Comparison of ENCODE assay signal across 11 mouse cellular contexts in genomic region chr12:80106138-80106895, GRCm38 (mm10). TPM values are rescaled to one million over a fixed set of nuclear protein-coding genes. Genes with fewer than 3 reads are reported as not detected.
DNase-seq lines count a peak whose midpoint lies in the region; ATAC-seq and TF ChIP-seq lines count a peak whose summit lies in the region.
"Had no signal": no experiment of that assay in that cellular context is flagged by ENCODE, and none has a peak within 500 bp of the region (broad histone marks: within the 10 kb centered on the region; RNA-seq: fewer than 3 reads in every experiment).

No protein-coding gene starts in this region.

- TF ChIP-seq POLR2A in MEL (IDR thresholded peaks at IDR 0.05; ENCODE audit: control insufficient read depth in 1 of 2, insufficient read depth in 1 of 2, low read depth in 1 of 2, low read length in 2 of 2, poor library complexity in 1 of 2): no peak

- no peak for TF ChIP-seq RAD21 in MEL (IDR thresholded peaks at IDR 0.05; ENCODE audit: low read depth, low read length)

- peaks cover 23% of the 10 kb centered on the region for H3K36me3 ChIP-seq in forebrain, embryonic 12.5 days (replicated peaks)
- H3K36me3 ChIP-seq in forebrain, embryonic 14.5 days (ENCODE audit: control insufficient read depth, insufficient read depth, low read length): peaks cover 10% of the 10 kb centered on the region; the same call in 1 of the 2 replicates
- peaks cover 37% of the 10 kb centered on the region for H3K36me3 ChIP-seq in limb, embryonic 12.5 days
- H3K36me3 ChIP-seq in limb, embryonic 10.5 days: peaks cover 46% of the 10 kb centered on the region
- H3K36me3 ChIP-seq in MEL (ENCODE audit: control insufficient read depth in 1 of 2, insufficient read depth in 2 of 2, low read length in 2 of 2): 0 out of 4 replicates have a peak, but pooled peaks cover 0 to 2% of the 10 kb centered on the region in 2 experiments
- peaks cover 32% of the 10 kb centered on the region for H3K36me3 ChIP-seq in liver, embryonic 15.5 days (replicated peaks)
- H3K36me3 ChIP-seq in heart, embryonic 12.5 days: peaks cover 33% of the 10 kb centered on the region
- H3K36me3 ChIP-seq: midbrain, embryonic 13.5 days had no signal

- no peaks in the 10 kb centered on the region for H3K27me3 ChIP-seq in forebrain, embryonic 12.5 days
- H3K27me3 ChIP-seq in forebrain, embryonic 14.5 days (replicated peaks; ENCODE audit: control insufficient read depth, insufficient read depth, low read length): no peaks in the 10 kb centered on the region
- no peaks in the 10 kb centered on the region for H3K27me3 ChIP-seq in limb, embryonic 12.5 days
- no peaks in the 10 kb centered on the region for H3K27me3 ChIP-seq in limb, embryonic 10.5 days (ENCODE audit: low read depth, poor library complexity, severe bottlenecking)
- no peaks in the 10 kb centered on the region; a peak in 2 of 4 replicates for H3K27me3 ChIP-seq in MEL (ENCODE audit: control insufficient read depth in 1 of 2, insufficient read depth in 2 of 2, low read length in 2 of 2)
- H3K27me3 ChIP-seq in liver, embryonic 15.5 days: no peaks in the 10 kb centered on the region
- H3K27me3 ChIP-seq in heart, embryonic 12.5 days (replicated peaks): no peaks in the 10 kb centered on the region

- no peak for DNase-seq in forebrain, embryonic 14.5 days (ENCODE audit: low spot score)
- no peak for DNase-seq in limb, embryonic 10.5 days (ENCODE audit: low spot score)
- DNase-seq in MEL (ENCODE audit: low read depth, low spot score): no peak
- no peak for DNase-seq in right cerebral cortex, postnatal 36 days (ENCODE audit: low spot score in 2 of 2)
- DNase-seq: adrenal gland, postnatal 10 days; layer of hippocampus, postnatal 36 days had no signal

- no peak for TF ChIP-seq EP300 in MEL (IDR thresholded peaks at IDR 0.05; ENCODE audit: low read depth in 1 of 2, low read length in 2 of 2)

- WGBS in forebrain, embryonic 12.5 days: 84% methylated on average over 4 of the region's 4 CpGs
- WGBS in forebrain, embryonic 14.5 days: 71% methylated on average over 4 of the region's 4 CpGs
- WGBS in limb, embryonic 12.5 days: 86% methylated on average over 4 of the region's 4 CpGs
- 88% methylated on average over 4 of the region's 4 CpGs for WGBS in limb, embryonic 10.5 days
- WGBS in liver, embryonic 15.5 days (ENCODE audit: insufficient replicate concordance): 69% methylated on average over 4 of the region's 4 CpGs
- WGBS in heart, embryonic 12.5 days: 91% methylated on average over 4 of the region's 4 CpGs

- peaks cover 8% of the 10 kb centered on the region for H3K79me2 ChIP-seq in MEL (ENCODE audit: control insufficient read depth, insufficient read depth, low read length, poor library complexity)

- H3K4me2 ChIP-seq in forebrain, embryonic 12.5 days: no peak overlapping the region
- no peak overlapping the region for H3K4me2 ChIP-seq in forebrain, embryonic 14.5 days (ENCODE audit: low read length)
- no peak overlapping the region for H3K4me2 ChIP-seq in limb, embryonic 12.5 days
- no peak overlapping the region for H3K4me2 ChIP-seq in liver, embryonic 15.5 days
- no peak overlapping the region for H3K4me2 ChIP-seq in heart, embryonic 12.5 days
- H3K4me2 ChIP-seq: midbrain, embryonic 13.5 days had no signal

- H3K4me1 ChIP-seq in forebrain, embryonic 12.5 days: peaks cover 13% of the 10 kb centered on the region
- no peaks in the 10 kb centered on the region for H3K4me1 ChIP-seq in forebrain, embryonic 14.5 days (ENCODE audit: control insufficient read depth, insufficient read depth, low read length)
- H3K4me1 ChIP-seq in limb, embryonic 12.5 days (replicated peaks): peaks cover 26% of the 10 kb centered on the region
- H3K4me1 ChIP-seq in limb, embryonic 10.5 days: peaks cover 30% of the 10 kb centered on the region
- H3K4me1 ChIP-seq in MEL (ENCODE audit: control insufficient read depth in 1 of 2, insufficient read depth in 2 of 2, low read length in 2 of 2): no peaks in the 10 kb centered on the region
- peaks cover 28% of the 10 kb centered on the region for H3K4me1 ChIP-seq in liver, embryonic 15.5 days (replicated peaks)
- H3K4me1 ChIP-seq in heart, embryonic 12.5 days (replicated peaks): peaks cover 42% of the 10 kb centered on the region

- no peak overlapping the region for H3K9ac ChIP-seq in forebrain, embryonic 12.5 days
- no peak overlapping the region for H3K9ac ChIP-seq in forebrain, embryonic 14.5 days (ENCODE audit: low read length)
- H3K9ac ChIP-seq in limb, embryonic 12.5 days (replicated peaks): no peak overlapping the region
- H3K9ac ChIP-seq in MEL (ENCODE audit: control insufficient read depth, low read depth, low read length, poor library complexity, severe bottlenecking): no peak overlapping the region
- no peak overlapping the region for H3K9ac ChIP-seq in liver, embryonic 15.5 days
- H3K9ac ChIP-seq in heart, embryonic 12.5 days: no peak overlapping the region
- H3K9ac ChIP-seq: midbrain, embryonic 13.5 days had no signal

- no peak for ATAC-seq in forebrain, embryonic 12.5 days (ENCODE audit: low FRiP score)
- ATAC-seq in forebrain, embryonic 14.5 days: no peak
- no peak for ATAC-seq in limb, embryonic 12.5 days (ENCODE audit: insufficient number of reproducible peaks, insufficient read depth, low FRiP score, low TSS enrichment, low read depth)
- ATAC-seq in liver, embryonic 15.5 days (ENCODE audit: insufficient read depth): no peak
- no peak for ATAC-seq in heart, embryonic 12.5 days (ENCODE audit: insufficient number of reproducible peaks, low FRiP score)
- ATAC-seq: midbrain, embryonic 13.5 days had no signal

- H3K4me3 ChIP-seq in forebrain, embryonic 12.5 days (replicated peaks): no peak overlapping the region
- no peak overlapping the region for H3K4me3 ChIP-seq in forebrain, embryonic 14.5 days (ENCODE audit: low read depth, low read length)
- no peak overlapping the region for H3K4me3 ChIP-seq in limb, embryonic 12.5 days (replicated peaks)
- no peak overlapping the region for H3K4me3 ChIP-seq in limb, embryonic 10.5 days
- no peak overlapping the region for H3K4me3 ChIP-seq in MEL (ENCODE audit: control insufficient read depth in 1 of 2, insufficient read depth in 1 of 2, low read depth in 2 of 2, low read length in 2 of 2)
- no peak overlapping the region for H3K4me3 ChIP-seq in liver, embryonic 15.5 days (replicated peaks)
- H3K4me3 ChIP-seq in heart, embryonic 12.5 days: no peak overlapping the region
- H3K4me3 ChIP-seq: midbrain, embryonic 13.5 days had no signal

- no peak for TF ChIP-seq CTCF in MEL (IDR thresholded peaks at IDR 0.05 in 2 of 3, conservative IDR thresholded peaks at IDR 0.05 in 1 of 3; ENCODE audit: control insufficient read depth in 1 of 3, insufficient read depth in 1 of 3, low read depth in 2 of 3, low read length in 3 of 3, poor library complexity in 1 of 3, severe bottlenecking in 1 of 3)

- H3K27ac ChIP-seq in forebrain, embryonic 12.5 days: 0 out of 2 replicates have a peak overlapping the region, but pooled peaks have one; percentile 50
- no peak overlapping the region for H3K27ac ChIP-seq in forebrain, embryonic 14.5 days (ENCODE audit: low read depth, low read length)
- peak overlapping the region; percentile 50; the same call in 1 of the 2 replicates for H3K27ac ChIP-seq in limb, embryonic 12.5 days
- no peak overlapping the region for H3K27ac ChIP-seq in limb, embryonic 10.5 days
- no peak overlapping the region for H3K27ac ChIP-seq in MEL (ENCODE audit: control insufficient read depth, low read depth, low read length)
- 0 out of 2 replicates have a peak overlapping the region, but pooled peaks have one; percentile 30 for H3K27ac ChIP-seq in liver, embryonic 15.5 days (replicated peaks)
- H3K27ac ChIP-seq in heart, embryonic 12.5 days (ENCODE audit: poor library complexity, severe bottlenecking): no peak overlapping the region
- H3K27ac ChIP-seq: midbrain, embryonic 13.5 days had no signal

- H3K9me3 ChIP-seq in forebrain, embryonic 12.5 days: no peaks in the 10 kb centered on the region
- H3K9me3 ChIP-seq in forebrain, embryonic 14.5 days (replicated peaks; ENCODE audit: control insufficient read depth, low read length): no peaks in the 10 kb centered on the region
- H3K9me3 ChIP-seq in limb, embryonic 12.5 days: no peaks in the 10 kb centered on the region
- no peaks in the 10 kb centered on the region for H3K9me3 ChIP-seq in limb, embryonic 10.5 days (replicated peaks)
- H3K9me3 ChIP-seq in MEL (replicated peaks; ENCODE audit: insufficient read depth, low read length): no peaks in the 10 kb centered on the region
- H3K9me3 ChIP-seq in liver, embryonic 15.5 days (replicated peaks): no peaks in the 10 kb centered on the region
- no peaks in the 10 kb centered on the region for H3K9me3 ChIP-seq in heart, embryonic 12.5 days (replicated peaks)
- H3K9me3 ChIP-seq: midbrain, embryonic 13.5 days had no signal

TF ChIP-seq in MEL, 35 proteins besides CTCF, POLR2A, EP300 and RAD21:
- TF ChIP-seq POLR2AphosphoS5 (IDR thresholded peaks at IDR 0.05; ENCODE audit: borderline replicate concordance, low read depth, low read length): peak; percentile 65; the same call in 1 of the 2 replicates
- no peak for TF ChIP-seq CHD1 (IDR thresholded peaks at IDR 0.05; ENCODE audit: low read depth, low read length)
- no peak for TF ChIP-seq SMC3 (IDR thresholded peaks at IDR 0.05; ENCODE audit: low read depth, low read length)
- no peak for TF ChIP-seq KAT2A (conservative IDR thresholded peaks at IDR 0.05; ENCODE audit: low read depth, low read length)
- TF ChIP-seq ZNF384 (IDR thresholded peaks at IDR 0.05; ENCODE audit: low read depth, low read length): no peak
- TF ChIP-seq ZMIZ1 (IDR thresholded peaks at IDR 0.05; ENCODE audit: low read depth, low read length): no peak
- no peak for TF ChIP-seq TBP (IDR thresholded peaks at IDR 0.05; ENCODE audit: low read depth, low read length)
- TF ChIP-seq GABPA (IDR thresholded peaks at IDR 0.05; ENCODE audit: low read depth, low read length): no peak

RNA-seq across cellular contexts. Expression of gene Zfp36l1, which starts 6.5 kb away (rescaled TPM):
- polyA plus RNA-seq in forebrain, embryonic 12.5 days (2016; fragmentation: Nextera tagmentation; extraction: Ambion mirVana): 91.5 and 96.5 TPM in 2 replicates
- 39.7 and 45.5 TPM in 2 replicates for polyA plus RNA-seq in forebrain, embryonic 14.5 days (2014; fragmentation: Nextera tagmentation; extraction: Ambion mirVana)
- polyA plus RNA-seq in limb, embryonic 12.5 days (2016; fragmentation: Nextera tagmentation; extraction: Ambion mirVana): 80.7 and 89.8 TPM in 2 replicates
- polyA plus RNA-seq in limb, embryonic 10.5 days (2016; fragmentation: Nextera tagmentation; extraction: Ambion mirVana): 88.4 and 96.4 TPM in 2 replicates
- 1.2 and 1.5 TPM in 2 replicates for total RNA-seq in MEL (2012; rRNA removed)
- polyA plus RNA-seq in MEL (2012; ENCODE audit: insufficient read depth in 1 of 2, insufficient read length in 2 of 2, low read depth in 1 of 2, low replicate concordance in 2 of 2, missing spikeins in 1 of 2): 10 to 100 TPM in 1 of 2 experiments, not detected in 1; 22.5 TPM
- polyA plus RNA-seq in liver, embryonic 15.5 days (2015; fragmentation: Nextera tagmentation; extraction: Ambion mirVana): 23.7 and 24.5 TPM in 2 replicates
- polyA plus RNA-seq in heart, embryonic 12.5 days (2016; fragmentation: Nextera tagmentation; extraction: Ambion mirVana): 98.4 and 101 TPM in 2 replicates

Comparison
In these comparisons a context has a peak if more than half of its experiments do, and no peak if none do; other contexts are left out.
1. H3K27ac ChIP-seq: peak in forebrain, embryonic 12.5 days (single experiment), limb, embryonic 12.5 days (single experiment) and liver, embryonic 15.5 days (single experiment); none in forebrain, embryonic 14.5 days (single experiment), limb, embryonic 10.5 days (single experiment), MEL (single experiment) and heart, embryonic 12.5 days (single experiment).